Mouse (Mus musculus) stomach, embryonic 15.5 days (tissue): ENCODE measurements around the gene Ntan1. TPM values are rescaled to one million over a fixed set of nuclear protein-coding genes. Genes with fewer than 3 reads are reported as not detected.

Source experiments
- ATAC-seq: fragments of 200-750 bp; cut with Nextera tagmentation; 2 replicates; pipeline ENCODE4 v1.8.0; 2017; ENCODE audit warnings: low read depth, moderate number of reproducible peaks, moderate TSS enrichment; ENCODE audit not compliant: insufficient read depth, low FRiP score
- H3K27ac ChIP-seq: fragments of 300-500 bp; sonication (generic); 2 replicates; pipeline ENCODE4 v1.5.1; 2015; ENCODE audit warnings: mild to moderate bottlenecking, inconsistent platforms
- H3K27me3 ChIP-seq: fragments of 300-500 bp; sonication (generic); replicated peaks from 2 replicates; pipeline ENCODE4 v1.6.1; 2015; ENCODE audit warnings: inconsistent platforms
- H3K36me3 ChIP-seq: fragments of 300-500 bp; sonication (generic); 2 replicates; pipeline ENCODE4 v1.6.1; 2015; ENCODE audit warnings: inconsistent platforms
- H3K4me1 ChIP-seq: fragments of 300-500 bp; sonication (generic); 2 replicates; pipeline ENCODE4 v1.6.1; 2015; ENCODE audit warnings: inconsistent platforms
- H3K4me2 ChIP-seq: fragments of 300-500 bp; sonication (generic); 2 replicates; pipeline ENCODE4 v1.6.1; 2015; ENCODE audit warnings: mild to moderate bottlenecking, inconsistent platforms
- H3K4me3 ChIP-seq: fragments of 300-500 bp; sonication (generic); replicated peaks from 2 replicates; pipeline ENCODE4 v1.5.1; 2015; ENCODE audit warnings: inconsistent platforms
- H3K9ac ChIP-seq: fragments of 300-500 bp; sonication (generic); 2 replicates; pipeline ENCODE4 v1.6.1; 2015; ENCODE audit warnings: inconsistent platforms
- H3K9me3 ChIP-seq: fragments of 300-500 bp; sonication (generic); 2 replicates; pipeline ENCODE4 v1.6.1; 2016; ENCODE audit warnings: inconsistent platforms
- WGBS: fragments of 180-500 bp; shearing (Covaris S2); methylation state at CpG from one replicate; pipeline ENCODE4 v1.1.7; 2015; 5-methylcytosine and 5-hydroxymethylcytosine counted together
- microRNA-seq: library from miRNA; unstranded; fragments of <30 nt; microRNA quantifications from one replicate; pipeline ENCODE4, GENCODE M21; 2016
- polyA plus RNA-seq: library from polyadenylated mRNA; unstranded; fragments of >200 nt; fragmentation: Nextera tagmentation; extraction: Ambion mirVana; gene quantifications from 2 replicates; pipeline ENCODE4 v1.2.1, GENCODE M21; 2015

Gene Ntan1
- polyA plus RNA-seq, 1 experiment from 2014 or later, result 160 TPM

DNA sequence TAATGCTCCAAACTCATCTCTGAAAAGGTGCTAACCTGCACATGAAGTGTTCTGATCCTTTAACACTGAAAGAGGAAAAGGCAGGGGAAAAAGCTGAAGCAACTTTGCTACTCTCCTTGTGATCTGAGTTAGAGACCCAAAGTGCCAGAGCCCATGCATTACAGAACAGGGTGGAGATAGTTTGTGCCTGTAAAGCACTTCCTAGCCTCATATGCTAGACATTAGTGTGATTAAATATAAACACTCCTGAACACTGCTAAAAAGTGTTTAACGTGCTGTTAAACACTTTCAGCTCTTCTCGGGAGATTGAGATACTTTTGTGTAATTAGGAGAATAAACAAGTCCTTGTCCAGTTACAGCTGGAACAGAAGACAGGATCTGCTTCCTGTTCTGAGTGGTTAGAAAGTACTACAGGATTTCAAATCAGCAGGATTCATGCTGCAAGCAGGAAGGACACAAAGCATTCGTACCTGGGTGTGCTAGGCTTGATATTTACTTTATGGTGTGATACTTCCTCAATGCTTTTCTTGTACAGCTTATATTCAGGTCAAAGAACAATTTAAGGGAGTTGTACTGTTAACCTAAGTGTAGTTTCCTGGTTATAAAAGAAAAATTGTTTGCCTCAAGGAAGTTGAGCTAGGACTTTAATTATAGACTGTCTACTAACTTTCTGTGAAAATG lies 64.6 kb downstream of the Ntan1 start:
- no peak overlapping the region for H3K4me2 ChIP-seq
- H3K27me3 ChIP-seq, result no peaks in the 10 kb centered on the region
- H3K27ac ChIP-seq, result peak overlapping the region; percentile 78
- ATAC-seq, result peak; percentile 83
- no peak overlapping the region for H3K9ac ChIP-seq
- no peaks in the 10 kb centered on the region for H3K9me3 ChIP-seq
- H3K4me1 ChIP-seq, result peaks cover 2% of the 10 kb centered on the region; the same call in 1 of the 2 replicates
- 0 out of 2 replicates have a peak, but pooled peaks cover 7% of the 10 kb centered on the region for H3K36me3 ChIP-seq
- 7% methylated on average over 3 of the region's 3 CpGs for WGBS
- H3K4me3 ChIP-seq, result no peak overlapping the region

Small RNA genes lying within 50 kb of the gene (microRNA-seq; reads per million reads assigned to microRNA genes)
- not detected for gene Gm27734

Other genes starting within 250 kb of the Ntan1 start
- 39.4 and 40.5 TPM in 2 replicates for gene Parn, start 150.7 kb upstream of the Ntan1 start, polyA plus RNA-seq
- 46.3 and 46.5 TPM in 2 replicates for gene Bfar, start 147.0 kb upstream of the Ntan1 start, polyA plus RNA-seq
- gene 3110001I22Rik, start 146.9 kb upstream of the Ntan1 start, polyA plus RNA-seq, result 5.0 TPM in 2 replicates
- 23.6 and 25.4 TPM in 2 replicates for gene Pla2g10, start 87.9 kb upstream of the Ntan1 start, polyA plus RNA-seq
- 53.4 and 56.8 TPM in 2 replicates for gene Rrn3, start 38.1 kb upstream of the Ntan1 start, polyA plus RNA-seq
- 96.8 and 108 TPM in 2 replicates for gene Pdxdc1, start 84.3 kb downstream of the Ntan1 start, polyA plus RNA-seq
- gene Mpv17l, start 84.3 kb downstream of the Ntan1 start, polyA plus RNA-seq, result 15.4 and 17.6 TPM in 2 replicates
- 1.7 and 2.4 TPM in 2 replicates for gene 2900011O08Rik, start 167.8 kb downstream of the Ntan1 start, polyA plus RNA-seq
- not detected in 2 replicates for gene Ifitm7, start 168.0 kb downstream of the Ntan1 start, polyA plus RNA-seq